Mouse (Mus musculus) right cerebral cortex, adult 18-20 months (tissue): ENCODE data around the gene Hdac8.

Experiments used
- DNase-seq: peaks from one replicate; pipeline ENCODE4 v3.0.0; 2022; ENCODE audit warnings: mixed read lengths

Hdac8 gene

DNA sequence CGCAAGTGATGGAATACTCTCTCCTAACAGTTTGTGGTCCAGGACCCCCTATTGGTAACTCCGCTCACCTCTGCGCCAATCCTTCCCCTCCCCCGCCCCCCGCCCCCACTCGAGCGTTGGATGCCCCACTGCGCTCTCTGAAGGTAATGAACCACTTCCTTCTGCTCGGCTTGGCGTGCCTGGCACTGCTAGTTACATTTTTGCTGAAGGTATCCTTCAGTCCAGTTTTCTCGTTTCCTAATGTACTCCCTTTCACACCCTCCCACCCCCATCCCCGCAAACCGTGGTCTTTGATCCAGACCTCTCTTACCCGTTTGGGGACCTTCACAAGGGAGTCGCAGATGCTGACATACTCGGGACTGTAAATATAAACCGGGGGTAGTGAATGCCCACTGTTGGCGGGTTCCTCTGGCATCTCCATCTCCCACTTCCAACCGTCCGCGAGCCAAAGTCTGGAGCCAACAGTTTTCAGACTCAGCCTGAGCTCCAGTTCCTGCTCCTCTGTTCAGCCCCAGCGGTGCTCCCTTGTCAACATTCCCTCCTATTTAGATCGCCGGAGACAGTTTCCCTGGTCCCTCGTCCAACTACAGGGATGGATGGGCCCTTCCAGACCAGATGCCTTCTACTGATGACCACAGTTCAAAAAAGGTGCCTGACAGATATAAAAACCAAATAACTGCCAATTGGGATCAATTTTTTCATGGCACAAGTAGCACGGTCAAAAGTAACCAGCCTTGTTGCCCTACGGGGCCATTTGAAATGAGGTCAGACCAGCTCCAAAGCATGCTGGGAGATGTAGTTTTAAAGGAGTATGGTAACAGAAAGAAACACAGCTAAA, at the start of gene Hdac8:
Hdac8 (minus strand) TSS at position 716 of the 838 bp plus-strand sequence.
- DNase-seq = peak; percentile 45

GRCm38 (mm10) chrX:102509205-102509604, 4.0 kb upstream of the Hdac8 start:
- no peak for DNase-seq

- no peak for DNase-seq
Observed at GRCm38 (mm10) chrX:102504179-102504578, 980 bp downstream of the Hdac8 start.

DNA sequence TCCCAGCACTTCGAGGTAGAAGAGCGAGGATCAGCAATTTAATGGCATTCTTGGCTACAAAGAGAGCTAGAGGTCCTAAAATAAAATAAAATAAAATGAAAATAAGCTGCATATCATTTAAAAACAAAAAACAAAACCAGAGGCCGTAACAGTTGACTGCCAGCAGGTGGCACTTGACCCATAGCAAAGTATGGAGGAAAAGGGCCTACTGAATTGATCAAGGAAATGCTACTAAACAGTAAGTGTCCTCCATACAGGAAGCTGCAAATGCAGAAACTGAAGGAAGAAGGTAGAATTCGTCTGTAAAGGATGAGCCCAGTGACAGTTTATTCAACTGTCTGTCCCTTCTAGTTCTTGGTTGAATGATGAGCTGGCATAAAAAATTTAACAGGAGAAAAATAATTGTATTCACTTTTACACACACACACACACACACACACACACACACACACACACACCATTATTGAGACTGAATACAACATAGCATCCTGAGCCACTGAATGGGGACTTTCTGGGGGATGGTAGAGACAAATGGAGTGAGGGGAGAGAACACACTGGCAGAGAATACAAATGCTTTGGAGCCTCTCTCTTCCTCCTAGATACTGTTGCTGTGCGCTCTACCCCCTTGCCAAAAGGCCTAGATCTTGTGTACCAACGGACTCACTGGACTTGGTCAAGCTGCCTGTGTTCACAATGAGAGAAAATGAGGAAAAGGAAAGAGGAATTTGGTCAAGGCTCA, 11.0 kb downstream of the Hdac8 start:
- DNase-seq = no peak

- DNase-seq = no peak
Observed at GRCm38 (mm10) chrX:102485575-102485974, 19.6 kb downstream of the Hdac8 start.

DNA sequence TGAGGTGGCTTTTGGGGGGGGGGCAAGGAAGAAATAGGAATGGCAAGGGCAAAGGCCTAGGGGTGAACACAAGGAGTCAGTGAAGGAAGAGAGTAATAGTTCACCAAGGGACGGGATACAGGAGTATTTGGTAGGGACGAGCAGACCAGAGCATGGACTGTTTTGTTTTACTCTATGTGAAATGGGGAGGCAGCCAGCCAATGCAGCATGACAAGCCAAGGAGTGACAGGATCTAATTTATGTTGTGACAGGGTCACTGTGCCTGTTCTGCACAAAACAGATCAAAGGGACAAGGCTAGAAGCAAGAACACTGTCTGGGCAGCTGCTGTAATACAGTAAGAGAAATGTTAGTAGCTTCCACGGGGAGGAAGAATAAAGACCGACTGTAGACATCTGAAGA, 25.5 kb downstream of the Hdac8 start:
- no peak for DNase-seq

- DNase-seq = peak; percentile 34
Observed at GRCm38 (mm10) chrX:102478965-102479364, 26.2 kb downstream of the Hdac8 start.

DNA sequence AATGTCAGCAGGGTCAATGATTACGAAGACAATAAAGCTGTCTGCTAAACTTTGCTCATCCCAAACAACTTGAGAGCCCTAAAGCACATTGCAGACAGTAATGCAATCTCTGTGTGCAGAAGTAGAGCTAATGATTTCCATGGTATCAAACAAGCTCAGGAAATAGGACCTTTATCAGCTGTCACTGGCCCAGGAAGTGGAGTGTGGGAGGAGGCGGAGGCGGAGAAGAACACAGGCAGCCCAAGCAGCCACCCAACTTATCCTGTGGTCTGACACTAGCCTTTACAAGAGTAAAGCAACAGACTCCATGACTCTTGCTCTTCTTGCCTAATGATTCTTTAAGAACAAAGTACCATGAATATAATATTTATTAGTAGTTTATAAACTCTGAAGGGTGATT, 26.7 kb downstream of the Hdac8 start:
- no peak for DNase-seq

DNA sequence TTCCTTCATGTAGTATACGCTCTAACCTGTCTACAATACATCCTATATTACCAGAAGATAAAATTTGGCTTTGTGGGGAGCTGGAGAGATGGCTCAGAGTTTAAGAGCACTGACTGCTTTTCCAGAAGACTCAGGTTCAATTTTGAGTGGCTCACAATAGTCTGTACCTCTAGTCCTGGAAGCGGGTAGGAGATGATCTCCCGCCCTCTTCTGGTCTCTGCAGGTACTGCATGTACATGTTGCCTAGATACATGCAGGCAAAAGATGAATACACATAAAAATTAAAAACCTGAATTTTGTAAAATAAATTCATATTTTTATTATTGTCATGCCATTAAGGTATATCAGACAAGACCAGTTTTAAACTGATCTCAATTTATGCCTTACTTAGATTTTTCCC, 28.4 kb downstream of the Hdac8 start:
- peak; percentile 62 for DNase-seq

GRCm38 (mm10) chrX:102475555-102475954, 29.6 kb downstream of the Hdac8 start:
- peak; percentile 23 for DNase-seq

DNA sequence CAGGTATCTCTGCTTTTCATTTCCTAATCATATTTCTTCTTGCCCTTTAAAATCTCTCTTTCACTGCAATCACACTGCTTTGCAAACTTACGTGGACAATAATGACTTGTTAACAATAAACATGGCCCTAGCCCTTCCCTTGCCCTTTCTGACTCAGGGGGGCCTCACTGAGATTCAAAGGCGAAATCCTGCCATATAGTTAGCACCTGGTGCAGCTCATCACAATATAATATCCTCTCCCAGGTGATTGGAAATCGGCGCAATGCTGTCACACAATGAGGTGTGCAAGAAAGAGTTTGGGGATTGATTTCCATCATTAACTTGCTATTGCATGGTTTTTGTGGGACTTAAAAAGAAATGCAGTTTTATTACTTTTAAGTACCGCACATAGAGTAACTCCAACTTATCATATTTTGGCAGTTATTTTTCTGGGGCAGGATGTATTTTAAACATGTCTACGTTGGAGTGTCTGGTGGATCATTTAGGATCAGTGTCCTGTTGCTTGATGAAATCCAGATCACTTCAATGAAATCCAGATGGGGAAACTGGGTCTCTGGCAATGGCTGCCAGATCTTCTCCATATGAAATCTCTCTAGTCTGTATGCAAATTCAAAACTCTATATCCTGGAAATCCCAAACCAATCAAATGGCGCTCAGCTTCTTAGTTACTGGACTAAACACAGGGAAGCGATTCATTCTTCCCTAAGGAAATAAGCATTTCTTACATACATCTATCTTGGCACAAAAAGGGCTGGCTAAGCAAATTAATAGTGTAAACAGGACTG, 86.6 kb downstream of the Hdac8 start:
- no peak for DNase-seq

GRCm38 (mm10) chrX:102416972-102417371, 88.2 kb downstream of the Hdac8 start:
- DNase-seq = no peak

- peak; percentile 10 for DNase-seq
Observed at GRCm38 (mm10) chrX:102416386-102416785, 88.8 kb downstream of the Hdac8 start.

- DNase-seq = no peak
Observed at GRCm38 (mm10) chrX:102384765-102385164, 120.4 kb downstream of the Hdac8 start.

- no peak for DNase-seq
Observed at GRCm38 (mm10) chrX:102383151-102383550, 122.0 kb downstream of the Hdac8 start.

DNA sequence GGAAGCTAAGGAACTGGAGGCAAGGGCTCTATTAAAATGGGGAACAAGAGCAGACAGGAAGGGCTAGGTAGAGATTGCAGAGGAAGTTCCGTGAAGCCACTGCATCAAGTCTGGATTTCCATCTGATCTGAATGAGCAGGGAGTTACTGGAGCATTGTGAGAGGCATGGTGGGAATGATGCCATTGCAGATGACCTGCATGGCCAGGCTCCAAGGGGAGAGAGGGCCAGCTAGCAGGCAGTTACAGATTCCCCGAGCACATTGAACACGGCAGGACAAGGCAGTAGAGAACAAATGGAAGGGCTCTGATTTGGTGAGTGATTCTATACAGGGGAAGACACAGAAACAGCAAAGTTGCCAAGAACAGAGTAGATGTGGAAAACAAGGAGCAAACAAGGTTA, 138.6 kb downstream of the Hdac8 start:
- no peak for DNase-seq

- DNase-seq = no peak
Observed at GRCm38 (mm10) chrX:102362244-102362643, 142.9 kb downstream of the Hdac8 start.

DNA sequence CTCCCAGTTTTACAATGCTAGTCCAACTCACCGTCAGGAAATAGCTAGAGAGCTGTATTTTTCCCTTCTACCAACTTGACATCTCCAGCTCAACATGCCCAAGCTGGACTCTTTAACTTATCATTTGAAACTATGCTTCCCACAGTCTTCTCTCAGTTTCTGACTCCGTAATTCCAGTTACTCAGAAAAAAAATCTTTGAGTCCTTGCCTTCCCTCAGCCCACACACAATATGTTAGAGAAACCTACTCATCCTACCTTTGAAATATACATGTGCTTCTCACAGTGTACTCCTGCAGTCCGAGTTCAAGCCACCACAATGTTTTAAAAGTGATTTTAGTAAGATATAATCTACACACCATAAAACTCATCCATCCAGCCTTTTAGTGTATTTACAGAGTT, 151.7 kb downstream of the Hdac8 start:
- DNase-seq = peak; percentile 12

- DNase-seq = no peak
Observed at GRCm38 (mm10) chrX:102349843-102350731, 155.1 kb downstream of the Hdac8 start.

DNA sequence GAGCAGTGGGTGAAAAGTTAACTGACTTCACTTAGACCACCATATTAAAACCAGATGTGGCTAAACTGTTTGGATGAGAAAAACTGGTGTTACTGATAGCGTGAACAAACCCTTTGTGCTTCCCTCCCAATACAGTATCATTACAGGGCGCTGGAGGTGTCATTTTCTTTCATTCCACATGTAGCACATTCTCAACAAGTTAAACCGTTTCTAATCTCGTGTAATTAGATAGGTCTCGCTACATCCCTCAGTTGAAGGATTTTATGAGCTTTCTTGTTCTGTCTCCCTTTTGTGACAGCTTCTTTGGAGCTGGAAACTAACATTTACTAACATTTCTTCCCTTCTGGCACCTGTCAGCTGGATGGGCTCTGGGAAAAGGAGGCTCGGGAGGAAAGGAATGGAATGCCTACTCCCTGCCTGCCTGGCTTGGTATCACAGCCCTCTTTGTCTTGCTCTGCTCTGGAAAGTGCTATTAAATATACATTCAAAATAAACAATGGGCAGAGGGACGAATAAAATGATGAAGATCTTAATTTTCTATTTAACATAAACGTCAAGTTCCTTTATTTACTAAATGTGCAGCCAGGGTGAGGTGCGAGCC, 156.2 kb downstream of the Hdac8 start:
- no peak for DNase-seq

DNA sequence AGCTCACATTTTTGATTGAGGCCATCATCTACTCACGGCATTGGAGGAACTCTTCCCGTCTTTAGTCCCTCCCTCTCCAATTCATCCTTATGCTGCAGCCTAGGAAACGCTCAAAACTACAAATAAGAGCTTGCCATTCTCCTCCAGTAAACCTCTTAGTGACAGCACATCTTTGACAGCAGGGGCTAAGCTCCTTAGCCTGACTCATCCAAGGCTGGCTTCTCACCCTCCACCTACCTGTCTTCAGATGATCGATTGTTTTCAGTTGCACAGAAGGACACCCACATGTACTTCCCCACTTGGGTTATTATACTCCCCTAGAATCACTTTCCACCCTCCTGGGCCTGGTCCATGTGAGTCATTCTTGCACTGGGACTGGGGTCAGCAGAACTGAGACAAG, 163.5 kb downstream of the Hdac8 start:
- DNase-seq = peak; percentile 22
